Mouse (Mus musculus) retina, adult 2 months (tissue): ENCODE data around the gene Fam196a.

Experiments
- DNase-seq: peaks from one replicate; pipeline ENCODE4 v3.0.0-alpha.2; 2012; ENCODE audit warnings: low read depth, low spot score

The Fam196a gene

DNA sequence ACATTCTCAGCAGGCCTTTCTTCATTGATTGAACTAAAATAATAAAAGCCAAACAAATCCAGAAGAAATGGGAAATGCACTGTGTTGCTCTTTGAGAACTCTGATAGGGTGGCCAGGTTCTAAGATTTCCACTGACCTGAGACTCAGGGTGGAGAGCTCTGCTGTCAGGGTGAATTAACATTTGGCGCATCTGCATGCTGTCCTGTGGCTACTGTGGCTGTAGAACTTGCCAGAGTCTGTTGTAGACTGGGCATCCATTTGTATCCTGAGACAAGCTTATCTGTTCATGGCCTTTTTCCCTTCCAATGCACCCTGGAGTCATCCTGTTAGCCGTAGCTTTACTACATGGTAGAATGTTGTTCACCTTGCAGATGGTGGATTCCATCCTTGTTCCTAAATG is 98.2 kb downstream of the Fam196a start:
- DNase-seq = no peak
